Mouse (Mus musculus) granulocyte monocyte progenitor cell, adult 5-6 weeks (primary cell): ENCODE measurements around the gene Grk1. TPM values are rescaled to one million over a fixed set of nuclear protein-coding genes. Genes with fewer than 3 reads are reported as not detected.

Experiments
- ATAC-seq: replicated peaks from 2 replicates; pipeline ENCODE4 v1.8.0; 2016; ENCODE audit warnings: mild to moderate bottlenecking, moderate TSS enrichment, inconsistent platforms; ENCODE audit not compliant: poor library complexity, severe bottlenecking
- total RNA-seq, 2 experiments: library from RNA; stranded (forward) in 1 of 2; stranded (reverse) in 1 of 2; fragments of 200-712, 200-1000 nt in 1 of 2; fragments of >200 nt in 1 of 2; fragmentation: Nextera tagmentation in 1 of 2; gene quantifications; 2 replicates each; pipeline ENCODE4 v1.2.3; 2014 to 2017

The Grk1 gene
- total RNA-seq, 2 experiments from 2014 or later = not detected

DNA sequence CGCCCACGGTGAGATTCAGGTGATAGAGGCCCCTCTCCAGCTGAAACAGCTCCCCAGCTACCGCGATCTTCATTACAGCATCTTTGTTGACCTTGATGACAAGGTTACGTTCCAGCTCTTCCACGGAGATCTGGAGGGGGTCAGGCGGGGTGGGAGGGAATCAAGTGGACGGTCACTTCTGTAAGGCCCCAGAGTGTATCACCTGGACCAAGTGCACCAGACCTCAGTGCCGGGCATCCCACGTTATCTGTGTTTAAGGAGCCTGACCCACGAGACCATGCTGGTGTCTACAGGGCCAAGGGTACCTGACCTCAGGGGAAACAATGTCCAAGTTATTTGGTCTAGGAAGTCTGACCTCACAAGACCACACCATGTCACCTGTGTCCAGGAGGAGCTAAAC, 66.6 kb downstream of the Grk1 start:
- no peak for ATAC-seq

Other genes with a start within 250 kb of the Grk1 start
- gene Lamp1, start 245.9 kb upstream of the Grk1 start, total RNA-seq (2014; fragmentation: Nextera tagmentation) = 251 and 283 TPM in 2 replicates
- 269 and 301 TPM in 2 replicates for gene Lamp1, start 245.9 kb upstream of the Grk1 start, total RNA-seq (2017)
- not detected in 2 replicates for gene Grtp1, start 204.5 kb upstream of the Grk1 start, total RNA-seq (2014; fragmentation: Nextera tagmentation)
- gene Grtp1, start 204.5 kb upstream of the Grk1 start, total RNA-seq (2017) = 0.56 TPM in 1 of 2 replicates, not detected in the other
- gene Adprhl1, start 150.9 kb upstream of the Grk1 start, total RNA-seq (2014; fragmentation: Nextera tagmentation) = not detected in 2 replicates
- gene Adprhl1, start 150.9 kb upstream of the Grk1 start, total RNA-seq (2017) = not detected in 2 replicates
- 11.5 and 12.4 TPM in 2 replicates for gene Dcun1d2, start 117.0 kb upstream of the Grk1 start, total RNA-seq (2014; fragmentation: Nextera tagmentation)
- 17.3 and 20.9 TPM in 2 replicates for gene Dcun1d2, start 117.0 kb upstream of the Grk1 start, total RNA-seq (2017)
- 6.0 and 12.3 TPM in 2 replicates for gene Tmco3, start 116.9 kb upstream of the Grk1 start, total RNA-seq (2014; fragmentation: Nextera tagmentation)
- 6.9 and 15.3 TPM in 2 replicates for gene Tmco3, start 116.9 kb upstream of the Grk1 start, total RNA-seq (2017)
- gene Tfdp1, start 66.3 kb upstream of the Grk1 start, total RNA-seq (2014; fragmentation: Nextera tagmentation) = 277 and 291 TPM in 2 replicates
- 200 and 242 TPM in 2 replicates for gene Tfdp1, start 66.3 kb upstream of the Grk1 start, total RNA-seq (2017)
- gene Atp4b, start 8.3 kb upstream of the Grk1 start, total RNA-seq (2014; fragmentation: Nextera tagmentation) = not detected in 2 replicates
- not detected in 2 replicates for gene Atp4b, start 8.3 kb upstream of the Grk1 start, total RNA-seq (2017)
- not detected in 2 replicates for gene Tmem255b, start 30.1 kb downstream of the Grk1 start, total RNA-seq (2014; fragmentation: Nextera tagmentation)
- not detected in 2 replicates for gene Tmem255b, start 30.1 kb downstream of the Grk1 start, total RNA-seq (2017)
- gene Gas6, start 89.4 kb downstream of the Grk1 start, total RNA-seq (2014; fragmentation: Nextera tagmentation) = not detected in 2 replicates
- gene Gas6, start 89.4 kb downstream of the Grk1 start, total RNA-seq (2017) = 0.10 TPM in 1 of 2 replicates, not detected in the other
- not detected in 2 replicates for gene 1700029H14Rik, start 157.4 kb downstream of the Grk1 start, total RNA-seq (2014; fragmentation: Nextera tagmentation)
- gene 1700029H14Rik, start 157.4 kb downstream of the Grk1 start, total RNA-seq (2017) = not detected in 2 replicates